Mouse (Mus musculus): ENCODE measurements at regions not wholly inside any gene's neighbourhood (a gene's known extent, or its start where the extent isn't known, plus 50 kb on each side); places are given as distances from the start of the nearest gene placed in this dataset.

- H3K27ac ChIP-seq (ENCODE audit: control insufficient read depth, insufficient read depth, low read depth, low read length) = no peak overlapping the region
- no peaks in the 10 kb centered on the region for H3K27me3 ChIP-seq (ENCODE audit: control insufficient read depth, insufficient read depth, low read length)
- H3K4me3 ChIP-seq (ENCODE audit: control insufficient read depth, low read depth, low read length) = no peak overlapping the region
- TF ChIP-seq POLR2A (IDR thresholded peaks at IDR 0.05; ENCODE audit: control insufficient read depth, low read depth, low read length) (no peak), CTCF (IDR thresholded peaks at IDR 0.05; ENCODE audit: control insufficient read depth, insufficient read depth, insufficient replicate concordance, low read depth, low read length) (no peak)
- H3K4me1 ChIP-seq (ENCODE audit: control insufficient read depth, insufficient read depth, low read length) = peaks cover 7% of the 10 kb centered on the region
- H3K36me3 ChIP-seq (ENCODE audit: control insufficient read depth, insufficient read depth, low read length) = no peaks in the 10 kb centered on the region
Measured at GRCm38 (mm10) chr11:114249215-114249614, 182.4 kb upstream of the Sdk2 start.

- Histone ChIP-seq H3K36me3 (ENCODE audit: control insufficient read depth, insufficient read depth, low read length) (no peaks in the 10 kb centered on the region), H3K27me3 (ENCODE audit: control insufficient read depth, insufficient read depth, low read length) (no peaks in the 10 kb centered on the region), H3K4me1 (ENCODE audit: control insufficient read depth, insufficient read depth, low read length) (peaks cover 7% of the 10 kb centered on the region), H3K27ac (ENCODE audit: control insufficient read depth, insufficient read depth, low read depth, low read length) (no peak overlapping the region), H3K4me3 (ENCODE audit: control insufficient read depth, low read depth, low read length) (no peak overlapping the region)
- TF ChIP-seq CTCF (IDR thresholded peaks at IDR 0.05; ENCODE audit: control insufficient read depth, insufficient read depth, insufficient replicate concordance, low read depth, low read length) (no peak), POLR2A (IDR thresholded peaks at IDR 0.05; ENCODE audit: control insufficient read depth, low read depth, low read length) (no peak)
Measured at GRCm38 (mm10) chr11:114248261-114248898, 181.5 kb upstream of the Sdk2 start.

- H3K4me3 ChIP-seq (ENCODE audit: control insufficient read depth, low read depth, low read length) = no peak overlapping the region
Measured at GRCm38 (mm10) chr11:114239311-114239803, 172.5 kb upstream of the Sdk2 start.

GRCm38 (mm10) chr11:114238801-114239200 is 172.0 kb upstream of the Sdk2 start:
- no peak overlapping the region for H3K27ac ChIP-seq (ENCODE audit: control insufficient read depth, insufficient read depth, low read depth, low read length)
- no peaks in the 10 kb centered on the region; the same call in 1 of the 2 replicates for H3K4me1 ChIP-seq (ENCODE audit: control insufficient read depth, insufficient read depth, low read length)
- TF ChIP-seq CTCF (IDR thresholded peaks at IDR 0.05; ENCODE audit: control insufficient read depth, insufficient read depth, insufficient replicate concordance, low read depth, low read length) (no peak), POLR2A (IDR thresholded peaks at IDR 0.05; ENCODE audit: control insufficient read depth, low read depth, low read length) (no peak)
- no peaks in the 10 kb centered on the region for H3K27me3 ChIP-seq (ENCODE audit: control insufficient read depth, insufficient read depth, low read length)
- no peak overlapping the region for H3K4me3 ChIP-seq (ENCODE audit: control insufficient read depth, low read depth, low read length)
- no peaks in the 10 kb centered on the region for H3K36me3 ChIP-seq (ENCODE audit: control insufficient read depth, insufficient read depth, low read length)

More at GRCm38 (mm10) chr11:114239311-114239803, 172.5 kb upstream of the Sdk2 start:
- Histone ChIP-seq H3K4me1 (ENCODE audit: control insufficient read depth, insufficient read depth, low read length) (no peaks in the 10 kb centered on the region; the same call in 1 of the 2 replicates), H3K27ac (ENCODE audit: control insufficient read depth, insufficient read depth, low read depth, low read length) (no peak overlapping the region), H3K27me3 (ENCODE audit: control insufficient read depth, insufficient read depth, low read length) (no peaks in the 10 kb centered on the region), H3K36me3 (ENCODE audit: control insufficient read depth, insufficient read depth, low read length) (no peaks in the 10 kb centered on the region)
- TF ChIP-seq POLR2A (IDR thresholded peaks at IDR 0.05; ENCODE audit: control insufficient read depth, low read depth, low read length) (no peak), CTCF (IDR thresholded peaks at IDR 0.05; ENCODE audit: control insufficient read depth, insufficient read depth, insufficient replicate concordance, low read depth, low read length) (no peak)

GRCm38 (mm10) chr11:114238316-114238715 is 171.5 kb upstream of the Sdk2 start:
- TF ChIP-seq CTCF (IDR thresholded peaks at IDR 0.05; ENCODE audit: control insufficient read depth, insufficient read depth, insufficient replicate concordance, low read depth, low read length) (no peak), POLR2A (IDR thresholded peaks at IDR 0.05; ENCODE audit: control insufficient read depth, low read depth, low read length) (no peak)
- H3K4me3 ChIP-seq (ENCODE audit: control insufficient read depth, low read depth, low read length) = no peak overlapping the region
- H3K27ac ChIP-seq (ENCODE audit: control insufficient read depth, insufficient read depth, low read depth, low read length) = no peak overlapping the region
- H3K4me1 ChIP-seq (ENCODE audit: control insufficient read depth, insufficient read depth, low read length) = no peaks in the 10 kb centered on the region; the same call in 1 of the 2 replicates
- no peaks in the 10 kb centered on the region for H3K36me3 ChIP-seq (ENCODE audit: control insufficient read depth, insufficient read depth, low read length)
- H3K27me3 ChIP-seq (ENCODE audit: control insufficient read depth, insufficient read depth, low read length) = no peaks in the 10 kb centered on the region

GRCm38 (mm10) chr11:114234542-114234910 is 167.7 kb upstream of the Sdk2 start:
- no peaks in the 10 kb centered on the region for H3K27me3 ChIP-seq (ENCODE audit: control insufficient read depth, insufficient read depth, low read length)
- no peaks in the 10 kb centered on the region for H3K36me3 ChIP-seq (ENCODE audit: control insufficient read depth, insufficient read depth, low read length)
- H3K4me3 ChIP-seq (ENCODE audit: control insufficient read depth, low read depth, low read length) = no peak overlapping the region
- no peaks in the 10 kb centered on the region; the same call in 1 of the 2 replicates for H3K4me1 ChIP-seq (ENCODE audit: control insufficient read depth, insufficient read depth, low read length)
- TF ChIP-seq POLR2A (IDR thresholded peaks at IDR 0.05; ENCODE audit: control insufficient read depth, low read depth, low read length) (no peak), CTCF (IDR thresholded peaks at IDR 0.05; ENCODE audit: control insufficient read depth, insufficient read depth, insufficient replicate concordance, low read depth, low read length) (no peak)
- no peak overlapping the region for H3K27ac ChIP-seq (ENCODE audit: control insufficient read depth, insufficient read depth, low read depth, low read length)

GRCm38 (mm10) chr11:114233636-114234541 is 167.0 kb upstream of the Sdk2 start:
- Histone ChIP-seq H3K4me3 (ENCODE audit: control insufficient read depth, low read depth, low read length) (no peak overlapping the region), H3K27ac (ENCODE audit: control insufficient read depth, insufficient read depth, low read depth, low read length) (no peak overlapping the region), H3K36me3 (ENCODE audit: control insufficient read depth, insufficient read depth, low read length) (no peaks in the 10 kb centered on the region), H3K27me3 (ENCODE audit: control insufficient read depth, insufficient read depth, low read length) (no peaks in the 10 kb centered on the region), H3K4me1 (ENCODE audit: control insufficient read depth, insufficient read depth, low read length) (no peaks in the 10 kb centered on the region)
- TF ChIP-seq POLR2A (IDR thresholded peaks at IDR 0.05; ENCODE audit: control insufficient read depth, low read depth, low read length) = no peak
- TF ChIP-seq CTCF (IDR thresholded peaks at IDR 0.05; ENCODE audit: control insufficient read depth, insufficient read depth, insufficient replicate concordance, low read depth, low read length) = no peak
